Mouse (Mus musculus) midbrain, postnatal 0 days (tissue): Measurements from ENCODE around the gene Slc24a3. TPM values are rescaled to one million over a fixed set of nuclear protein-coding genes. Genes with fewer than 3 reads are reported as not detected.
A peak's percentile ranks its signal among the peaks of the same experiment; 100 is the strongest.

Source experiments
- ATAC-seq: fragments of 200-750 bp; cut with Nextera tagmentation; 2 replicates; pipeline ENCODE4 v1.8.0; 2017; ENCODE audit warnings: moderate number of reproducible peaks, mild to moderate bottlenecking, moderate TSS enrichment, moderate library complexity; ENCODE audit not compliant: low FRiP score
- DNase-seq: peaks from one replicate; pipeline ENCODE4 v3.0.0-alpha.2; 2015; ENCODE audit warnings: low spot score
- H3K27ac ChIP-seq: fragments of 300-500 bp; sonication (generic); 2 replicates; pipeline ENCODE4 v1.5.1; 2014; ENCODE audit warnings: low read depth, mild to moderate bottlenecking, low read length, mixed read lengths
- H3K27me3 ChIP-seq: fragments of 300-500 bp; sonication (generic); 2 replicates; pipeline ENCODE4 v1.6.1; 2014; ENCODE audit warnings: low read length, control low read depth, mixed read lengths; ENCODE audit not compliant: insufficient read depth
- H3K36me3 ChIP-seq: fragments of 300-500 bp; sonication (generic); 2 replicates; pipeline ENCODE4 v1.6.1; 2014; ENCODE audit warnings: low read length, control low read depth, mixed read lengths; ENCODE audit not compliant: insufficient read depth
- H3K4me1 ChIP-seq: fragments of 300-500 bp; sonication (generic); 2 replicates; pipeline ENCODE4 v1.6.1; 2014; ENCODE audit warnings: mild to moderate bottlenecking, control low read depth, antibody characterized with exemption, low read length, mixed read lengths; ENCODE audit not compliant: insufficient read depth
- H3K4me2 ChIP-seq: fragments of 300-500 bp; sonication (generic); 2 replicates; pipeline ENCODE4 v1.6.1; 2014; ENCODE audit warnings: low read depth, mild to moderate bottlenecking, low read length, mixed read lengths; ENCODE audit not compliant: poor library complexity, severe bottlenecking
- H3K4me3 ChIP-seq: fragments of 300-500 bp; sonication (generic); 2 replicates; pipeline ENCODE4 v1.5.1; 2014; ENCODE audit warnings: low read depth, mild to moderate bottlenecking, low read length, moderate library complexity
- H3K9ac ChIP-seq: fragments of 300-500 bp; sonication (generic); replicated peaks from 2 replicates; pipeline ENCODE4 v1.6.1; 2014; ENCODE audit warnings: mild to moderate bottlenecking, low read length, moderate library complexity, mixed read lengths; ENCODE audit not compliant: poor library complexity, severe bottlenecking
- H3K9me3 ChIP-seq: fragments of 300-500 bp; sonication (generic); 2 replicates; pipeline ENCODE4 v1.6.1; 2016; ENCODE audit warnings: low read length, control low read depth
- CTCF ChIP-seq: IDR thresholded peaks from 2 replicates; pipeline ENCODE4 v1.5.1; 2016; ENCODE audit warnings: antibody characterized with exemption, mild to moderate bottlenecking
- WGBS: fragments of 180-500 bp; shearing (Covaris S2); extraction: QIAGEN DNeasy Blood & Tissue Kit; methylation state at CpG from one replicate; pipeline ENCODE4 v1.1.7; 2014; 5-methylcytosine and 5-hydroxymethylcytosine counted together
- polyA plus RNA-seq: library from polyadenylated mRNA; unstranded; fragments of >200 nt; fragmentation: Nextera tagmentation; extraction: Ambion mirVana; gene quantifications from 2 replicates; pipeline ENCODE4 v1.2.1, GENCODE M21; 2015
- total RNA-seq: library from RNA; depleted of rRNA; stranded (reverse); fragments of >200 nt; gene quantifications from 2 replicates; pipeline ENCODE4 v1.2.3, GENCODE M21; 2014

Gene Slc24a3
- total and polyA plus RNA-seq, 2 experiments from 2014 or later = 34.5 to 65.7 TPM

- WGBS = 83% methylated on average over 5 of the region's 5 CpGs
- Histone ChIP-seq H3K9ac (no peak overlapping the region), H3K9me3 (no peaks in the 10 kb centered on the region), H3K27me3 (no peaks in the 10 kb centered on the region), H3K4me2 (no peak overlapping the region), H3K27ac (no peak overlapping the region), H3K4me1 (no peaks in the 10 kb centered on the region), H3K4me3 (no peak overlapping the region), H3K36me3 (no peaks in the 10 kb centered on the region)
- DNase-seq (peak; percentile 28), ATAC-seq (no peak)
- no peak for TF ChIP-seq CTCF
These were observed 59.8 kb downstream of the Slc24a3 start for GRCm38 (mm10) chr2:145227351-145227750.

- DNase-seq (no peak), ATAC-seq (no peak)
- WGBS = 56% methylated on average over 6 of the region's 6 CpGs
- no peak for TF ChIP-seq CTCF
- Histone ChIP-seq H3K27me3 (no peaks in the 10 kb centered on the region), H3K9ac (no peak overlapping the region), H3K9me3 (no peaks in the 10 kb centered on the region), H3K27ac (no peak overlapping the region), H3K4me1 (no peaks in the 10 kb centered on the region), H3K4me3 (no peak overlapping the region), H3K4me2 (no peak overlapping the region), H3K36me3 (no peaks in the 10 kb centered on the region)
These were observed 65.4 kb downstream of the Slc24a3 start for GRCm38 (mm10) chr2:145232764-145233484.

- H3K27ac ChIP-seq = no peak overlapping the region
These were observed 66.2 kb downstream of the Slc24a3 start for GRCm38 (mm10) chr2:145233547-145234398.

GRCm38 (mm10) chr2:145246384-145246783 is 78.8 kb downstream of the Slc24a3 start:
- Histone ChIP-seq H3K4me2 (no peak overlapping the region), H3K4me1 (no peaks in the 10 kb centered on the region), H3K27ac (no peak overlapping the region), H3K4me3 (no peak overlapping the region), H3K27me3 (no peaks in the 10 kb centered on the region), H3K9ac (no peak overlapping the region), H3K9me3 (no peaks in the 10 kb centered on the region), H3K36me3 (no peaks in the 10 kb centered on the region)
- TF ChIP-seq CTCF = no peak
- ATAC-seq (no peak), DNase-seq (no peak)
- WGBS = 86% methylated on average over 4 of the region's 4 CpGs

More at GRCm38 (mm10) chr2:145233547-145234398, 66.2 kb downstream of the Slc24a3 start:
- no peak for TF ChIP-seq CTCF
- H3K9ac ChIP-seq = no peak overlapping the region
- H3K4me1 ChIP-seq = no peaks in the 10 kb centered on the region
- H3K4me3 ChIP-seq = no peak overlapping the region
- no peaks in the 10 kb centered on the region for H3K27me3 ChIP-seq
- ATAC-seq = no peak
- H3K4me2 ChIP-seq = no peak overlapping the region
- no peaks in the 10 kb centered on the region for H3K36me3 ChIP-seq
- no peaks in the 10 kb centered on the region for H3K9me3 ChIP-seq
- 66% methylated on average over 7 of the region's 7 CpGs for WGBS
- DNase-seq = peak; percentile 55

GRCm38 (mm10) chr2:145248185-145248584 is 80.6 kb downstream of the Slc24a3 start:
- Histone ChIP-seq H3K27me3 (no peaks in the 10 kb centered on the region), H3K36me3 (no peaks in the 10 kb centered on the region), H3K4me1 (no peaks in the 10 kb centered on the region), H3K4me3 (no peak overlapping the region), H3K9ac (no peak overlapping the region), H3K4me2 (no peak overlapping the region), H3K27ac (no peak overlapping the region), H3K9me3 (no peaks in the 10 kb centered on the region)
- DNase-seq = peak; percentile 58
- TF ChIP-seq CTCF = no peak
- WGBS = 78% methylated on average over 3 of the region's 3 CpGs
- no peak; the same call in 1 of the 2 replicates for ATAC-seq

GRCm38 (mm10) chr2:145257332-145257731 is 89.8 kb downstream of the Slc24a3 start:
- TF ChIP-seq CTCF = no peak
- Histone ChIP-seq H3K4me3 (no peak overlapping the region), H3K9me3 (no peaks in the 10 kb centered on the region), H3K27me3 (no peaks in the 10 kb centered on the region), H3K4me1 (0 out of 2 replicates have a peak, but pooled peaks cover 3% of the 10 kb centered on the region), H3K9ac (no peak overlapping the region), H3K4me2 (no peak overlapping the region), H3K36me3 (no peaks in the 10 kb centered on the region), H3K27ac (no peak overlapping the region)
- WGBS = 72% methylated on average over 3 of the region's 3 CpGs
- peak; percentile 49 for DNase-seq
- ATAC-seq = no peak
